Mouse (Mus musculus): ENCODE measurements around the gene Abca17. TPM values are rescaled to one million over a fixed set of nuclear protein-coding genes. Genes with fewer than 3 reads are reported as not detected.

Abca17 gene
- polyA plus RNA-seq, 1 experiment, result 1.0 TPM

DNA sequence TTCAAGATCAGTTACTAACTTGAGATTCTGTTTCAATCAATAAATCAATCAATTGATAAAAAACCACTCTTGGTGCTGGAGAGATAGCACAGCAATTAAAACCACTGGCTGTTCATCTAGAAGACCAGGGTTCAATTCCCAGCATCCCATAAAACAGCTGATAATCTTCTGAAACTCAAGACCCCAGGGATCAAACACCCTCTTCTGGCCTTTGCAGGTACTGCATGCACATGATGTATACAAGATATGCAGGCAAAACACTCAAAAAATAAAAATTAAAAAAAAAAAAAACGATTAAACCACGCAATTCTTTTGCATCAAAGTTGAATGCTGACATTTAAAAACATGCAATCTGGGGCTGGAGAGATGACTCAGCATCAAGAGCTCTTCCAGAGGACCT lies 102.2 kb downstream of the Abca17 start:
- DNase-seq (ENCODE audit: extremely low spot score in 1 of 2, low spot score in 1 of 2), result no peak

DNA sequence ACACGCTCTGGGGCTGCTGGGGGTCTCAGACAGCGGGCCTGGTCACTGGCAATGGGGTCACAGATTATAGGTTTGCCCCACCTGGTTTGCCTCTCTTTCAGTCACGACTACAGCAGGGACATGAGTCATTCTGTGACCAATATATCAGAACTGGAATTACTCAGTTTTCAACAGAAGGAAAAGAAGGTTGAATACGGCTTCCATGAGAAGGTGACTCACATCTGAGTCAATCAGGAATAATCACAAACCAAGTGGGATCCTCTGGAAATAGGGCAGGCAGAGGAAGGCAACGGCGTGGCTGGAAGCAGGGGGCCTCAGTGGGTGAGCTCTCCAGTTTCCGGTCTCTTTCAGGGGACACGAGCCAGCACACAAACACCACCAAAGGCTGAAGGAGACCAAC lies 106.8 kb downstream of the Abca17 start:
- peak in 1 of 2 experiments; percentile 55 for DNase-seq (ENCODE audit: extremely low spot score in 1 of 2, low spot score in 1 of 2)

DNA sequence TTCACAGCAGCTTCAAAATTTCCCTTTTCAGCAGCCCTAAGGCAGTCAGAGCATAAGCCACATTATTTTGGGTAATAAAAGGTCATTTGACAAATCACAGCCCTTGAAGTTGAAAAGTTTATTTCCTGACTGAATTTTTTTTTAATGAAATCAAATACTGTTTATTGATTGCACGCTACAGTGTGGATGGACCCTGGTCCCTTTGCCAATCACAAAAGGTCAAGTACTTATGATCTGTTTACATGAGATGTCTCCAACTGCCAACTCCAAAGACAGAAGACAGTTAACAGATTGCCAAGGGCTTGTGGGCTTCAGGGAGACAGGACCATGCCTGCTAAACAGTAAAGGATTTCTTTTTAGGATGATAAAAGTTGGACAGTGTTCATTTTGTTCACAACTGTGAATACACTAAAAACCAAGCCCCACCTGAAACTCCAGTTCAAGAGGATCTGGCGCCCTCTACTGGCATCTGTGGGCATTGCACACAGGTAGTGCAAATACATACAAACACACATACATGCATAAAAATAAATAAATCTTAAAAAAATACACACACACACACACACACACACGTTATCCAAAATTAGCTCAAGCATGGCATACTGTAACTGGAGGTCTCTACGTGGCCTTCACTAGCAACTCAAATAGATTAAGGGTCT lies 107.4 kb downstream of the Abca17 start:
- peak in 1 of 2 experiments; percentile 56 for DNase-seq (ENCODE audit: extremely low spot score in 1 of 2, low spot score in 1 of 2)

DNA sequence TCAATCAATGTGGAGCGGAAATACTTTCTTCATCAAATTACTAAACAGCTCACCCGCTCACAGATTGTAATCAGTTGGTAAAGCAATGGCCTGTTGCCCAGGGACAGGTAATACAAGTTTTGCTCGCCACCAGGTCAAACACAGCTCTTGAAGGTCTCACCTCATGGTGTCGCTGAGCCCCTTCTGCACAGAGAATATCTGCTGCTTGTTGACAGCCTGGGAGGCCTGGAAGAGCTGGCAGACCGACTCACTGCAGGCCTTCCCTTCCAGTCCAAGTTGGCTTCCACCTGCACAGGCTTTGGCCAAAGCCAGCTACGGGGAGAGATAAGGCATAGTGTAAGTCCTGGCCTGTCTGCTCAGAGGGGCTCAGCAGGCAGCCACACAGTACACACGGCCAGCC lies 113.9 kb downstream of the Abca17 start:
- no peak for DNase-seq (ENCODE audit: extremely low spot score in 1 of 2, low spot score in 1 of 2)

DNA sequence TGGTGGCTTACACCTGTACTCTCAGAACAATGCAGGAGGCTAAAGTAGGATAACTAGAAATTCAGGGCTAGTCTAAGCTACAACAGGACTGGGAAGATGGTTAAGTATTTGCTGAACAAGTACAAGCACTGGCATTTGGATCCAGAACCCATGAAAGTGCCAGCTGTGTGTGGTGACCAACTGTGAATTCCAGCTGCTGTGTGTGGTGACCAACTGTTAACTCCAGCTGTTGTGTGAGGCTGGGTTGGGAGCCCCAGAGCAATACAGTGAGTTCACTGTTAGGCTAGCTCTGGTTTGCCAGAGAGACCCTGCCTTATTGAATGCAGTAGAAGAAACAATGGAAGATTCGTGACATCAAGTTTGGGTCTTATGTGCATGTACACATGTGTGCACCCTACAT lies 114.4 kb downstream of the Abca17 start:
- DNase-seq (ENCODE audit: extremely low spot score in 1 of 2, low spot score in 1 of 2), result no peak

DNA sequence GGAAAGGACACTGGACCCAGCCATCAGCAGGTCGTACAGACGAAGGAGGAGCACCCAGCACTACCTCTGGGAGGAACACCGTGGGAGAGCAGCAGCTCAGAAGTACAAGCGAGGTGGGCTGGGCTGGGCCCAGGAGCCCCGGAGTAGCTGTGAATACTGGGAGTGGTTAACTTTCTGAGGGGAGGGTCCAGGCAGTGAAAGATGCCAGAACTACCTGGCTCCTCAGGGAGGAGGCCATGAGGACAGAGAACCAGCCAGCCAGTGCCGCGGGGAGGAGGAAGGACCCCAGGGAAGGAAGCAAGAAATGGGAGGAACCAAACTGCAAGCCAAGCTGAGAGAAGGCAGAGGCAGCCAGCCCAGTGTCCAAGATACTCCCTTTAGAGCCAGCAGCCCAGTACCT lies 122.9 kb downstream of the Abca17 start:
- DNase-seq (ENCODE audit: extremely low spot score in 1 of 2, low spot score in 1 of 2), result no peak

DNA sequence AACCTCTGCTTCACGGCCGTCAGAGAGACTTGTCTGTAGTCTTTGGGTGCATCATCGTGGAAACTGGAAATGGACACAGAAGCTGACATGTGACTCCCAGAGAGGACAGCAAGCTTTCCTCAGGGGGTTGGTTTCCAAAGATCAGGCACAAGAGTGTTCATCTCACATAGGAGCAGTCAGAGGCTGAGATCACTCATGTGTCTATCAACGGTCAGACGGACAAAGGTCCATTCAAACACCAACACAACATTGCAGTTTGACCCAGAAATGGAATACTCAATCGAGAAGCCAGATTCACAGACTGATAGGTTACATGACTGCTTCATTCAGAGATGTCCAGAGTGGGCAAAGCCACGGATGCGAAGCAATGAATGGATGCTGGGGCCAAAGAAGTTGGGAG lies 124.1 kb downstream of the Abca17 start:
- DNase-seq (ENCODE audit: extremely low spot score in 1 of 2, low spot score in 1 of 2), result no peak

DNA sequence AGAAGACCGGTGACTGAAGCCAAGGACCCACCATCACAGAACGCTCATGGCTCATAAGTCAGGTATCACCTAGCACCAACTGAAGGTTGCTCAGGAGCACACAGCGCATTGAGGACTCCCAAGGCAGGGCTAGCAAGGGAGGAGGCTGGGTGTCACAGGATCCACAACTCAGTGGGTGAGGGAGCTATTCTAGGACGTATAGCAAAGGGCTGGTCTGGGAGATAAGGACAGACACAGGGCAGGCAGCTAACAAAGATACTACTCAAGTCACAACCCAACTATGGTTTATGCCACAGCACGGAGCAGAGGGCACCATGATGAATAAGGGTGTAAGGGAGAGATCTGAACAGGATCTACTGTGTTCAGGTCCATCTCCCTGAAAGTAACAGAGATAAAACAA lies 125.0 kb downstream of the Abca17 start:
- no peak for DNase-seq (ENCODE audit: extremely low spot score in 1 of 2, low spot score in 1 of 2)

DNA sequence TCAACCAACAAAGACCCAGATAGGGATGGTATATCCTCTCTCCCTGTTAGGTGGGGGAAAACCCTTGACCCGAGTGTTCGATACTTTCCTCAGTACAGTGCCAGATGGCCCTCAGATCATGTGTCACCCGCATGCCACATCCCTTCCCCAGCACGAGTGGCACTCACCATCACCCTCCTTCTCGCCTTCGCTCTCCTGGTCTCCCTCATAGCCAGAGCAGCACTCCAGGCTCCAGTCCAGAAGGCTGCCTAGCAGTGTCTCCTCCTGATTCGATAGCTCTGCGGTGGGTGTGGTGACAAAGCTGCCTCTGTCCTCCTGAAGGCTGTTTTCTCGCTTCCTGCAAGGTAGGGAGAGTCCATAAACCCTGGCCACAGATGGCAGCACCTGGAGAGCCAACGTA lies 126.1 kb downstream of the Abca17 start:
- no peak for DNase-seq (ENCODE audit: extremely low spot score in 1 of 2, low spot score in 1 of 2)

DNA sequence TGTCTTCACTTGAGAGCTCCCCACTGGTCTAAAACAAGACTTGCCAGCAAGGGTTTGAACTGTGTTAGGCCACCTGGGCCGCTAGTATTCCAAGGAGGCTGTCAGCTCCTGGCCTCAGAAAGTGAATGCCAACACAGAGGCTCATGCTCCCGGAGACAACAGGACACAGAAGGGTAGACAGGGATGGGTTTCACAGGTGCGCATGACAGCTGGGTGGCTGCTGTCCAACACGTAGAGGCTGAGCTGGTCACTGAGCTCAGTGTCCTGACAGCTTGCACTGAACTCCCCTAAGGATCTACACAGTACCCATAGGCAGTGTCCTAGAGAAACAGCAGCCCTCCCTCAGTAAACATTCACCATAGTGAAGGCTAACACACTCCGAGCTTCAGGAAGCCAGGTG lies 127.4 kb downstream of the Abca17 start:
- no peak for DNase-seq (ENCODE audit: extremely low spot score in 1 of 2, low spot score in 1 of 2)

DNA sequence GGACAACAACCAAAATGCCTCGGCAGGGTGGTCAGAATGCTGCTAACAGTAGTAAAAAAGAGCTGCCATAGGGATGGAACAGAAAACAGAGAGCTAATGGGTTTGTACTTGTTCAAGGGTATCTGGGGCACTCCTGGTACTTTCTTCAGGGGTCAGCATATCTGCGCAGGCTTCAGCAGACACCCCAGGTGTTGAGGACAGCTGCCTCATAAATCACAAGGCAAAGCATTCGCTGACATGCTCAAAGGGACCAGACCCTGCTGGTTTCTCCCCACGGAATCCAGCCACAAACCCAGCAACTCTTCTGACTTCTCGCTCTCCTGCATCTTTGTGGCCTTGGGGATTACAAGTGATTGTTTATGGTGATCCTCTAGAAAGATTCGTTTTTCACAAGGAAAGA lies 128.2 kb downstream of the Abca17 start:
- no peak for DNase-seq (ENCODE audit: extremely low spot score in 1 of 2, low spot score in 1 of 2)

DNA sequence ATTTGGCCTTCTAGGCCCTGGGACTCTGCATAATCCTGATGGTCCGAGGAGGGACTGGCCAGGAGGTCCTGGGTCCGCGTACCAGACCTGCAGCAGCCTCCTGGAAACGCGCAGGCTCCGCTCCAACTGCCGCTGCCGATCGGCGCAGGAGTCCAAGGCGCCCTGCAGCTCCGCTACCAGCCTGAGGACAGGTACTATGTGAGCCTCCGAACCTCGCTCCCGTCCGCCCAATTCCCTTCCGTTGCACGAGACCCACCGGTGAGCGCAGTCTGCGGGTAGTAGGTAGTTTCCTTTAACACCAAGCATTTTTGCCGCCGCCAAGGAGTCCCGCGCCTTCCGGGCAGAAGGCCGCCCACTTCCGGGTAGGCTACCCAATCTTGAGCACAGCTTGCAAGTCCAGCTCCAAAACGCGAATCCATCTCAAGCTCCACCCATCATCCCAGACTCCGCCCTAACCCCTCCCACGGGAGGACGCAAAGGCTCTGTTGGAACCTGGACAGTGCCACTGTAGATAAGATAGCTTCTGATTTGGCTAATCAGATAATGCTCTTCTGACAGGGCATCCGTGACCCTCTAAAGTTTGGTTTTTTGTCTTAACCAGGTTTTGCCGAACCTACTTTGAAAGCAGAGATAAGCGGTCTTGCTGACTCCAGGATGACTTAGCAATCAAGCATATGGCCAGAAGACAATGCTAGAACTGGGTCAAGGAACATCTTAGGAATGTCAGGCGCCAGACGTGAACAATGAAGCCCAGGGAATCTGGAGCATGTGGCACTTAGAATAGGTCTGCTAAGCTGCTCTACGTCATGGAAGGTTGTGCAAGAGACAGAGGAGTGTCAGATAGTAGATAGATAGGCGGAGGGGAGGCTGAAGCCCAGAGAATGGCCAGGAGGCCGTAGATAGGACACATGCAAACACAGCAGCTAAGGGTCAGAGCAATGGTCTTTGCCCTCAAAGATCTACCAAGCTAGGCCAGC lies 130.1 kb downstream of the Abca17 start, which contains the start of gene Tedc2:
Gene Tedc2, minus strand, starts transcription at position 417 of the 977 bp plus-strand sequence.
- DNase-seq (ENCODE audit: extremely low spot score in 1 of 2, low spot score in 1 of 2), result peak; percentile 89 to 95

DNA sequence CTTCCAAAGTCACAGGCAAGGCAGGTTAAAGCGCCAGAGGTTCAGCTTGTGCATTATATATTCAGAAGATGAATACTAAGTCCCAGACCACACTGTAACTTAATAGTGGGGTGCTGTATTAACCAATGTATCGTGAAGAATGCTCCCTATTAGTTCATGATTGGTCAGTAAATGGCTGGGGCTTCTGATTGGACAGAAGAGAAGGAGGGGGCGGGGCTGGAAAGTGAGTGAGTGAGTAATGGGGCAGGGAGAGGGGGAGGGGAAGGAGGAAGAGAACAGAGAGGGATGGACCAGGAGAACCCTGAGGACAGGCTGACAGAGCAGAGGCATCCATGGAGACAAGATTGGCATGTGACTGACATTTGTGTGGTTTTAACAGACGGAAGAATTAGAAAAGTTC lies 134.0 kb downstream of the Abca17 start:
- DNase-seq (ENCODE audit: extremely low spot score in 1 of 2, low spot score in 1 of 2), result no peak

Other genes starting within 250 kb of the Abca17 start
- 40.4 and 40.9 TPM in 2 replicates for gene Pdpk1, start 200.1 kb downstream of the Abca17 start, polyA plus RNA-seq (2012; rRNA removed)
- 38.9 and 39.1 TPM in 2 replicates for gene Amdhd2, start 187.3 kb downstream of the Abca17 start, polyA plus RNA-seq (2012; rRNA removed)
- gene Atp6v0c, start 181.4 kb downstream of the Abca17 start, polyA plus RNA-seq (2012; rRNA removed), result 2,732 and 2,987 TPM in 2 replicates
- 48.3 and 56.9 TPM in 2 replicates for gene Tbc1d24, start 145.5 kb downstream of the Abca17 start, polyA plus RNA-seq (2012; rRNA removed)
- 7.4 and 9.1 TPM in 2 replicates for gene Ntn3, start 141.5 kb downstream of the Abca17 start, polyA plus RNA-seq (2012; rRNA removed)
- gene Tedc2, start 130.2 kb downstream of the Abca17 start, polyA plus RNA-seq (2012; rRNA removed), result 18.6 and 19.1 TPM in 2 replicates
- gene Ccnf, start 99.6 kb downstream of the Abca17 start, polyA plus RNA-seq (2012; rRNA removed), result 3.3 and 4.4 TPM in 2 replicates
- gene Abca3, start 882 bp upstream of the Abca17 start, polyA plus RNA-seq (2012; rRNA removed), result 44.7 and 47.6 TPM in 2 replicates
- gene Rnps1, start 63.5 kb upstream of the Abca17 start, polyA plus RNA-seq (2012; rRNA removed), result 269 and 276 TPM in 2 replicates
- 50.0 and 55.9 TPM in 2 replicates for gene Eci1, start 75.6 kb upstream of the Abca17 start, polyA plus RNA-seq (2012; rRNA removed)
- gene Dnase1l2, start 92.0 kb upstream of the Abca17 start, polyA plus RNA-seq (2012; rRNA removed), result 18.3 and 22.9 TPM in 2 replicates
- 86.1 and 86.4 TPM in 2 replicates for gene E4f1, start 119.2 kb upstream of the Abca17 start, polyA plus RNA-seq (2012; rRNA removed)
- 85.4 and 95.8 TPM in 2 replicates for gene Pgp, start 119.3 kb upstream of the Abca17 start, polyA plus RNA-seq (2012; rRNA removed)
- 2.1 and 2.6 TPM in 2 replicates for gene Bricd5, start 122.8 kb upstream of the Abca17 start, polyA plus RNA-seq (2012; rRNA removed)
- gene Mlst8, start 128.0 kb upstream of the Abca17 start, polyA plus RNA-seq (2012; rRNA removed), result 37.9 and 45.7 TPM in 2 replicates
- 116 and 124 TPM in 2 replicates for gene Caskin1, start 137.5 kb upstream of the Abca17 start, polyA plus RNA-seq (2012; rRNA removed)
- gene Traf7, start 176.9 kb upstream of the Abca17 start, polyA plus RNA-seq (2012; rRNA removed), result 194 and 212 TPM in 2 replicates
- 97.2 and 118 TPM in 2 replicates for gene Rab26, start 183.1 kb upstream of the Abca17 start, polyA plus RNA-seq (2012; rRNA removed)
- 85.1 and 85.3 TPM in 2 replicates for gene Pkd1, start 198.8 kb upstream of the Abca17 start, polyA plus RNA-seq (2012; rRNA removed)

Data from frontal cortex, adult 2 months (tissue).